Mouse (Mus musculus): ENCODE results near the gene Ell2.

- TF ChIP-seq CTCF (IDR thresholded peaks at IDR 0.05; ENCODE audit: control insufficient read depth, insufficient read depth, insufficient replicate concordance, low read depth, low read length) (no peak), POLR2A (IDR thresholded peaks at IDR 0.05; ENCODE audit: control insufficient read depth, low read depth, low read length) (no peak)
Measured at GRCm38 (mm10) chr13:75718376-75718775, 11.8 kb downstream of the Ell2 start.
